Mouse (Mus musculus): Measurements from ENCODE around the gene Tcf19. TPM values are rescaled to one million over a fixed set of nuclear protein-coding genes. Genes with fewer than 3 reads are reported as not detected.

Tcf19 gene
- polyA plus RNA-seq, 2 experiments, result 73.8 to 84.3 TPM

- Histone ChIP-seq H3K4me3 (replicated peaks; ENCODE audit: low read length) (no peak overlapping the region), H3K27me3 (ENCODE audit: control insufficient read depth, insufficient read depth, low read length) (no peaks in the 10 kb centered on the region), H3K27ac (replicated peaks; ENCODE audit: low read depth, low read length) (no peak overlapping the region), H3K4me2 (replicated peaks; ENCODE audit: low read depth, low read length, severe bottlenecking) (no peak overlapping the region), H3K9ac (ENCODE audit: low read depth, low read length, severe bottlenecking) (no peak overlapping the region), H3K36me3 (ENCODE audit: control insufficient read depth, insufficient read depth, low read length) (peaks cover 16% of the 10 kb centered on the region), H3K9me3 (ENCODE audit: control insufficient read depth, low read length) (no peaks in the 10 kb centered on the region), H3K4me1 (ENCODE audit: control insufficient read depth, insufficient read depth, low read length) (no peaks in the 10 kb centered on the region)
- peak; percentile 79 for DNase-seq (ENCODE audit: low spot score)
- 7% methylated on average over 6 of the region's 6 CpGs for WGBS
- TF ChIP-seq POLR2A (IDR thresholded peaks at IDR 0.05; ENCODE audit: borderline replicate concordance, extremely low read depth, insufficient read depth, insufficient read length), result no peak
- ATAC-seq (ENCODE audit: low FRiP score, low read depth), result peak; percentile 63; the same call in 1 of the 2 replicates
Measured at GRCm38 (mm10) chr17:35534343-35534742, 17.7 kb upstream of the Tcf19 start.

GRCm38 (mm10) chr17:35532901-35533300 is 16.3 kb upstream of the Tcf19 start, which contains the start of gene Psors1c2:
Gene Psors1c2 (plus strand): TSS chr17:35533201.
- Histone ChIP-seq H3K27me3 (ENCODE audit: control insufficient read depth, insufficient read depth, low read length) (no peaks in the 10 kb centered on the region), H3K9ac (ENCODE audit: low read depth, low read length, severe bottlenecking) (no peak within 1 kb of the TSS), H3K4me3 (replicated peaks; ENCODE audit: low read length) (no peak within 1 kb of the TSS), H3K27ac (replicated peaks; ENCODE audit: low read depth, low read length) (no peak within 1 kb of the TSS), H3K4me2 (replicated peaks; ENCODE audit: low read depth, low read length, severe bottlenecking) (no peak within 1 kb of the TSS), H3K4me1 (ENCODE audit: control insufficient read depth, insufficient read depth, low read length) (no peaks in the 10 kb centered on the region), H3K36me3 (ENCODE audit: control insufficient read depth, insufficient read depth, low read length) (peaks cover 30% of the 10 kb centered on the region), H3K9me3 (ENCODE audit: control insufficient read depth, low read length) (no peaks in the 10 kb centered on the region)
- no peak for TF ChIP-seq POLR2A (IDR thresholded peaks at IDR 0.05; ENCODE audit: borderline replicate concordance, extremely low read depth, insufficient read depth, insufficient read length)
- ATAC-seq (ENCODE audit: low FRiP score, low read depth) (no peak), DNase-seq (ENCODE audit: low spot score) (no peak)
- WGBS, result 21% methylated on average over 7 of the region's 7 CpGs

GRCm38 (mm10) chr17:35532360-35532759 is 15.7 kb upstream of the Tcf19 start:
- Histone ChIP-seq H3K27ac (replicated peaks; ENCODE audit: low read depth, low read length) (no peak overlapping the region), H3K36me3 (ENCODE audit: control insufficient read depth, insufficient read depth, low read length) (peaks cover 32% of the 10 kb centered on the region), H3K4me1 (ENCODE audit: control insufficient read depth, insufficient read depth, low read length) (no peaks in the 10 kb centered on the region), H3K4me3 (replicated peaks; ENCODE audit: low read length) (no peak overlapping the region), H3K27me3 (ENCODE audit: control insufficient read depth, insufficient read depth, low read length) (no peaks in the 10 kb centered on the region), H3K9ac (ENCODE audit: low read depth, low read length, severe bottlenecking) (no peak overlapping the region), H3K4me2 (replicated peaks; ENCODE audit: low read depth, low read length, severe bottlenecking) (no peak overlapping the region), H3K9me3 (ENCODE audit: control insufficient read depth, low read length) (no peaks in the 10 kb centered on the region)
- no peak for DNase-seq (ENCODE audit: low spot score)
- no peak for TF ChIP-seq POLR2A (IDR thresholded peaks at IDR 0.05; ENCODE audit: borderline replicate concordance, extremely low read depth, insufficient read depth, insufficient read length)
- 7% methylated on average over 3 of the region's 3 CpGs for WGBS
- no peak for ATAC-seq (ENCODE audit: low FRiP score, low read depth)

- Histone ChIP-seq H3K4me1 (ENCODE audit: control insufficient read depth, insufficient read depth, low read length) (no peaks in the 10 kb centered on the region), H3K9ac (ENCODE audit: low read depth, low read length, severe bottlenecking) (no peak overlapping the region), H3K27ac (replicated peaks; ENCODE audit: low read depth, low read length) (no peak overlapping the region), H3K4me3 (replicated peaks; ENCODE audit: low read length) (no peak overlapping the region), H3K4me2 (replicated peaks; ENCODE audit: low read depth, low read length, severe bottlenecking) (no peak overlapping the region), H3K27me3 (ENCODE audit: control insufficient read depth, insufficient read depth, low read length) (no peaks in the 10 kb centered on the region), H3K9me3 (ENCODE audit: control insufficient read depth, low read length) (no peaks in the 10 kb centered on the region), H3K36me3 (ENCODE audit: control insufficient read depth, insufficient read depth, low read length) (peaks cover 71% of the 10 kb centered on the region)
- no peak for DNase-seq (ENCODE audit: low spot score)
- 77% methylated on average over 8 of the region's 8 CpGs for WGBS
- TF ChIP-seq POLR2A (IDR thresholded peaks at IDR 0.05; ENCODE audit: borderline replicate concordance, extremely low read depth, insufficient read depth, insufficient read length), result no peak
- ATAC-seq (ENCODE audit: low FRiP score, low read depth), result no peak
Measured at GRCm38 (mm10) chr17:35526644-35527043, 10.0 kb upstream of the Tcf19 start.

GRCm38 (mm10) chr17:35524354-35524753 is 7.7 kb upstream of the Tcf19 start:
- ATAC-seq (ENCODE audit: low FRiP score, low read depth), result no peak
- no peak overlapping the region for H3K9ac ChIP-seq (ENCODE audit: low read depth, low read length, severe bottlenecking)
- H3K36me3 ChIP-seq (ENCODE audit: control insufficient read depth, insufficient read depth, low read length), result peaks cover 55% of the 10 kb centered on the region
- H3K27me3 ChIP-seq (ENCODE audit: control insufficient read depth, insufficient read depth, low read length), result no peaks in the 10 kb centered on the region
- no peak overlapping the region for H3K4me2 ChIP-seq (replicated peaks; ENCODE audit: low read depth, low read length, severe bottlenecking)
- H3K4me1 ChIP-seq (ENCODE audit: control insufficient read depth, insufficient read depth, low read length), result no peaks in the 10 kb centered on the region
- TF ChIP-seq POLR2A (IDR thresholded peaks at IDR 0.05; ENCODE audit: borderline replicate concordance, extremely low read depth, insufficient read depth, insufficient read length), result no peak
- no peak overlapping the region for H3K27ac ChIP-seq (replicated peaks; ENCODE audit: low read depth, low read length)
- DNase-seq (ENCODE audit: low spot score), result no peak
- WGBS, result 87% methylated on average over 9 of the region's 9 CpGs
- H3K4me3 ChIP-seq (replicated peaks; ENCODE audit: low read length), result no peak overlapping the region
- no peaks in the 10 kb centered on the region for H3K9me3 ChIP-seq (ENCODE audit: control insufficient read depth, low read length)

GRCm38 (mm10) chr17:35517526-35517925 is 902 bp upstream of the Tcf19 start:
- H3K4me1 ChIP-seq (ENCODE audit: control insufficient read depth, insufficient read depth, low read length), result peaks cover 16% of the 10 kb centered on the region
- H3K36me3 ChIP-seq (ENCODE audit: control insufficient read depth, insufficient read depth, low read length), result peaks cover 6% of the 10 kb centered on the region
- peak overlapping the region; percentile 66 for H3K9ac ChIP-seq (ENCODE audit: low read depth, low read length, severe bottlenecking)
- no peaks in the 10 kb centered on the region for H3K9me3 ChIP-seq (ENCODE audit: control insufficient read depth, low read length)
- 4% methylated on average over 12 of the region's 12 CpGs for WGBS
- peak overlapping the region; percentile 81 for H3K4me2 ChIP-seq (replicated peaks; ENCODE audit: low read depth, low read length, severe bottlenecking)
- no peak for TF ChIP-seq POLR2A (IDR thresholded peaks at IDR 0.05; ENCODE audit: borderline replicate concordance, extremely low read depth, insufficient read depth, insufficient read length)
- ATAC-seq (ENCODE audit: low FRiP score, low read depth) (no peak), DNase-seq (ENCODE audit: low spot score) (peak; percentile 34)
- H3K27ac ChIP-seq (replicated peaks; ENCODE audit: low read depth, low read length), result 0 out of 2 replicates have a peak overlapping the region, but pooled peaks have one; percentile 26
- peak overlapping the region; percentile 59 for H3K4me3 ChIP-seq (replicated peaks; ENCODE audit: low read length)
- H3K27me3 ChIP-seq (ENCODE audit: control insufficient read depth, insufficient read depth, low read length), result no peaks in the 10 kb centered on the region

Data from limb, embryonic 14.5 days (tissue).